Mouse (Mus musculus) stomach, embryonic 16.5 days (tissue): Measurements from ENCODE around the gene Cd59a. TPM values are rescaled to one million over a fixed set of nuclear protein-coding genes. Genes with fewer than 3 reads are reported as not detected.
"Not testable (repeated sequence)": the region's sequence is repeated elsewhere in the genome, so short reads cannot be mapped to it uniquely, and the experiment has no call there.

ENCODE experiments used
- ATAC-seq: fragments of 200-750 bp; cut with Nextera tagmentation; 2 replicates; pipeline ENCODE4 v1.8.0; 2017; ENCODE audit warnings: moderate number of reproducible peaks, moderate TSS enrichment; ENCODE audit not compliant: insufficient read depth, low FRiP score
- H3K27ac ChIP-seq: fragments of 300-500 bp; sonication (generic); 2 replicates; pipeline ENCODE4 v1.5.1; 2014; ENCODE audit warnings: low read length
- H3K27me3 ChIP-seq: fragments of 300-500 bp; sonication (generic); 2 replicates; pipeline ENCODE4 v1.6.1; 2014; ENCODE audit warnings: low read length, control low read depth, mixed read lengths; ENCODE audit not compliant: control insufficient read depth, insufficient read depth
- H3K36me3 ChIP-seq: fragments of 300-500 bp; sonication (generic); 2 replicates; pipeline ENCODE4 v1.6.1; 2014; ENCODE audit warnings: low read length; ENCODE audit not compliant: control insufficient read depth, insufficient read depth
- H3K4me1 ChIP-seq: fragments of 300-500 bp; sonication (generic); 2 replicates; pipeline ENCODE4 v1.6.1; 2014; ENCODE audit warnings: low read length, control low read depth, mixed read lengths; ENCODE audit not compliant: control insufficient read depth, insufficient read depth
- H3K4me2 ChIP-seq: fragments of 300-500 bp; sonication (generic); 2 replicates; pipeline ENCODE4 v1.6.1; 2014; ENCODE audit warnings: low read depth, low read length, mixed read lengths
- H3K4me3 ChIP-seq: fragments of 300-500 bp; sonication (generic); replicated peaks from 2 replicates; pipeline ENCODE4 v1.5.1; 2014; ENCODE audit warnings: mild to moderate bottlenecking, low read length
- H3K9ac ChIP-seq: fragments of 300-500 bp; sonication (generic); 2 replicates; pipeline ENCODE4 v1.6.1; 2014; ENCODE audit warnings: low read length
- H3K9me3 ChIP-seq: fragments of 300-500 bp; sonication (generic); replicated peaks from 2 replicates; pipeline ENCODE4 v1.6.1; 2016; ENCODE audit warnings: low read length, control low read depth; ENCODE audit not compliant: control insufficient read depth
- WGBS: fragments of 180-500 bp; shearing (Covaris S2); extraction: QIAGEN DNeasy Blood & Tissue Kit; methylation state at CpG from one replicate; pipeline ENCODE4 v1.1.7; 2014; 5-methylcytosine and 5-hydroxymethylcytosine counted together
- polyA plus RNA-seq: library from polyadenylated mRNA; unstranded; fragments of >200 nt; fragmentation: Nextera tagmentation; extraction: Ambion mirVana; gene quantifications from 2 replicates; pipeline ENCODE4 v1.2.1, GENCODE M21; 2015

Cd59a gene
- polyA plus RNA-seq, 1 experiment from 2014 or later = 35.6 TPM

- Histone ChIP-seq H3K9me3 (no peaks in the 10 kb centered on the region), H3K27me3 (no peaks in the 10 kb centered on the region), H3K4me2 (peak within 1 kb of the TSS; percentile 55), H3K4me1 (no peaks in the 10 kb centered on the region), H3K9ac (peak within 1 kb of the TSS; percentile 64), H3K27ac (no peak within 1 kb of the TSS; the same call in 1 of the 2 replicates), H3K4me3 (peak within 1 kb of the TSS; percentile 51), H3K36me3 (no peaks in the 10 kb centered on the region)
- peak; percentile 87 for ATAC-seq
- 9% methylated on average over 13 of the region's 13 CpGs for WGBS
Measured at GRCm38 (mm10) chr2:104069704-104070185, 25.9 kb upstream of the Cd59a start, which contains the start of gene Cd59b. Cd59b (plus strand) TSS chr2:104069849.

GRCm38 (mm10) chr2:104078285-104078684 is 17.3 kb upstream of the Cd59a start:
- ATAC-seq = peak; percentile 68
- H3K4me1 ChIP-seq, H3K9me3 ChIP-seq, H3K4me3 ChIP-seq, H3K9ac ChIP-seq, H3K36me3 ChIP-seq, H3K4me2 ChIP-seq, H3K27ac ChIP-seq, H3K27me3 ChIP-seq: not testable (repeated sequence)
- 37% methylated on average over 5 of the region's 5 CpGs for WGBS

- not testable (repeated sequence) for H3K4me1 ChIP-seq, H3K4me3 ChIP-seq, H3K9ac ChIP-seq, ATAC-seq, H3K9me3 ChIP-seq, H3K36me3 ChIP-seq, H3K4me2 ChIP-seq, H3K27me3 ChIP-seq, H3K27ac ChIP-seq
- WGBS = no CpG with 5 or more reads among the region's 1 CpGs
Measured at GRCm38 (mm10) chr2:104081436-104082050, 14.1 kb upstream of the Cd59a start.

GRCm38 (mm10) chr2:104082474-104082873 is 13.1 kb upstream of the Cd59a start:
- no peak overlapping the region for H3K9ac ChIP-seq
- H3K4me1 ChIP-seq = no peaks in the 10 kb centered on the region
- 0 out of 2 replicates have a peak, but pooled peaks have one; percentile 14 for ATAC-seq
- no peak overlapping the region for H3K4me2 ChIP-seq
- no peaks in the 10 kb centered on the region for H3K27me3 ChIP-seq
- H3K27ac ChIP-seq = no peak overlapping the region
- H3K9me3 ChIP-seq = no peaks in the 10 kb centered on the region
- H3K36me3 ChIP-seq = no peaks in the 10 kb centered on the region
- H3K4me3 ChIP-seq = no peak overlapping the region

- not testable (repeated sequence) for H3K27ac ChIP-seq, H3K4me1 ChIP-seq, H3K4me3 ChIP-seq, ATAC-seq, H3K4me2 ChIP-seq, H3K9ac ChIP-seq, H3K36me3 ChIP-seq, H3K27me3 ChIP-seq, H3K9me3 ChIP-seq
Measured at GRCm38 (mm10) chr2:104084027-104084426, 11.6 kb upstream of the Cd59a start.

- H3K27ac ChIP-seq, H3K9me3 ChIP-seq, H3K4me3 ChIP-seq, H3K9ac ChIP-seq, H3K4me1 ChIP-seq, H3K27me3 ChIP-seq, ATAC-seq, H3K4me2 ChIP-seq, H3K36me3 ChIP-seq: not testable (repeated sequence)
- WGBS = 92% methylated on average over 1 of the region's 1 CpGs
Measured at GRCm38 (mm10) chr2:104087562-104087961, 8.0 kb upstream of the Cd59a start.

DNA sequence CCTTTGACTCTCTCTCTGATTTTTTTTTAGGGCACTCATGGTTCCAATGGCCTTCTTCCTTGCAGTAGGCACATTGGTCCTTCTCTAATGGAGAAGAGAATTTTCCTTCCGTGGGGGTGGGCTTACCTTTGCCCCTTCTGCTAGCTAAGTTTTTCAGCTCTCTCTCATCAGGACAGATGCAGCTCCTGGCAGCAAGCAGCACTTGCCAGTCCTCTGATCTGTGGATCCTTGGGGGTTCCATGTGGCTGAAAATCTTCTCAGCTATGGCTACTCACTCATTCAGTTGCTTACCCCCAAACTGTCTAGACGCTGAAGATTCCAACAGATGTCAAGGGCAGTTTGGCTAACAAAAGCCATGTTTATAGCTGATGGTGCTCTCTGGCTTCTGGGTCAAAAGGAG is 2.3 kb upstream of the Cd59a start:
- ATAC-seq = no peak
- H3K36me3 ChIP-seq = no peaks in the 10 kb centered on the region
- H3K27me3 ChIP-seq = no peaks in the 10 kb centered on the region
- no peak overlapping the region for H3K4me2 ChIP-seq
- H3K4me1 ChIP-seq = peaks cover 6% of the 10 kb centered on the region; the same call in 1 of the 2 replicates
- H3K4me3 ChIP-seq = no peak overlapping the region
- no peak overlapping the region for H3K9ac ChIP-seq
- 71% methylated on average over 2 of the region's 2 CpGs for WGBS
- no peak overlapping the region for H3K27ac ChIP-seq
- no peaks in the 10 kb centered on the region for H3K9me3 ChIP-seq

GRCm38 (mm10) chr2:104096256-104096655 is 655 bp downstream of the Cd59a start:
- no peaks in the 10 kb centered on the region for H3K36me3 ChIP-seq
- H3K4me3 ChIP-seq = peak overlapping the region; percentile 58
- 40% methylated on average over 10 of the region's 10 CpGs for WGBS
- peak overlapping the region; percentile 63 for H3K4me2 ChIP-seq
- no peaks in the 10 kb centered on the region for H3K9me3 ChIP-seq
- H3K27me3 ChIP-seq = no peaks in the 10 kb centered on the region
- peak overlapping the region; percentile 71 for H3K9ac ChIP-seq
- H3K4me1 ChIP-seq = peaks cover 11% of the 10 kb centered on the region; the same call in 1 of the 2 replicates
- H3K27ac ChIP-seq = peak overlapping the region; percentile 76
- ATAC-seq = no peak

DNA sequence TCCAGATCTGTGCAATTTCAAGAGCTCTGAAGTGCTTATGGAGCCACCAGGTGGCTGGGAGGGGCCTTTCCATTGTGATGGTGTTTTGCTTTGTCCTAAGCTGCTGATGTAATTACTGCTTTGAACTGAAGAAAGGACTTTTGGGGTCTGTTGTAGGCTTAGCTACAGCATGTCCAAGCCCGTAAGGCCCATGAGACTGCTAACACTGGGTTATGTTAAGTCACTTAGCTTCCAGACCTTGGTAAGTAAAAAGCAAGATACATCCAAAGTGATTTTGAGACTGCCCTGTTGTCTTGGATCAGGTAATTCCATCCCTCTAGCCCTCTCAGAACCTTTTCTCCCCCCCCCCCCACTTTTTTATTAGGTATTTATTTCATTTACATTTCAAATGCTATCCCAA is 1.2 kb downstream of the Cd59a start:
- not testable (repeated sequence) for H3K27ac ChIP-seq, H3K9ac ChIP-seq, H3K27me3 ChIP-seq, H3K9me3 ChIP-seq, H3K4me3 ChIP-seq, H3K36me3 ChIP-seq
- Histone ChIP-seq H3K4me2 (peak overlapping the region; percentile 63), H3K4me1 (peaks cover 11% of the 10 kb centered on the region; the same call in 1 of the 2 replicates)
- 0 out of 2 replicates have a peak, but pooled peaks have one; percentile 16 for ATAC-seq
- 87% methylated on average over 1 of the region's 1 CpGs for WGBS
